Mouse (Mus musculus) left cerebral cortex, postnatal 36 days (tissue): ENCODE measurements around the gene Eid3. TPM values are rescaled to one million over a fixed set of nuclear protein-coding genes. Genes with fewer than 3 reads are reported as not detected.

Source experiments
- DNase-seq, 2 experiments: peaks; one replicate each; pipeline ENCODE4 v3.0.0; 2021 to 2022; ENCODE audit warnings: low spot score in 2 of 2, mixed read lengths in 1 of 2
- intact Hi-C: fragments of 180-260 bp; cut with DNase I; formaldehyde crosslinking; loops from one replicate; pipeline ENCODE4 v1.15.1; 2025
- total RNA-seq, 2 experiments: library from RNA; stranded (reverse); gene quantifications; 2 replicates each; pipeline ENCODE4 v1.2.3; 2021

Gene Eid3
- total RNA-seq, 2 experiments from 2014 or later, result 1.5 to 3.0 TPM

- intact Hi-C loops, result loop anchor here (5.0 kb wide), 1 partner anchor 37 kb away; no protein-coding TSS in a partner anchor
- DNase-seq, result peak; percentile 59 to 67
Measured at GRCm38 (mm10) chr10:82860181-82860928, 6.1 kb upstream of the Eid3 start.

DNA sequence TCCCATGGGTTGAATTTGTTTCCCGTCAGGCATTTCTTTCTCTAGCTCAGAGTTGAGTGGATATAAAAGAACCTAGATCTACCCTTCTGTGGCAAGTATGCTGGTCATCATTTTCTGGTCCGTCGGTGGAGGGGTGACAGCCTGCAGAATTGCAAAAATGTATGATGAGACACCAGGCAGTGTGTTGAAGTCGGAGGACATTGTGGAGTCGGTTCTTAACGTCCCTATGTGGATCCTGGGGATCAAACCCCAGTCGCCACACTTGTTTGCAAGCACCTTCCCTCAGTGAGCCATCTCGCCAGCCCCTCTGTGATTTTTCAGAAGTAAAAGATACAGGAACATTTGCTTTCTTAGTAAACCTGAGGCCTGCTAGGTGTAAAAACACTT lies 5.5 kb upstream of the Eid3 start:
- no peak for DNase-seq
- intact Hi-C loops, result loop anchor here (5.0 kb wide), 1 partner anchor 36 kb away; no protein-coding TSS in a partner anchor

- intact Hi-C loops, result loop anchor here (5.0 kb wide), 1 partner anchor 34 kb away; no protein-coding TSS in a partner anchor
- DNase-seq, result no peak
Measured at GRCm38 (mm10) chr10:82863106-82863680, 3.2 kb upstream of the Eid3 start.

GRCm38 (mm10) chr10:82863827-82864226 lies 2.6 kb upstream of the Eid3 start:
- DNase-seq, result no peak
- intact Hi-C loops, result loop anchor here (5.0 kb wide), 1 partner anchor 33 kb away; no protein-coding TSS in a partner anchor

GRCm38 (mm10) chr10:82866832-82867231 lies 406 bp downstream of the Eid3 start:
- intact Hi-C loops, result no loop called here
- DNase-seq, result no peak

GRCm38 (mm10) chr10:82868418-82869086 lies 2.1 kb downstream of the Eid3 start:
- no peak for DNase-seq
- intact Hi-C loops, result no loop called here

GRCm38 (mm10) chr10:82875446-82875845 lies 9.0 kb downstream of the Eid3 start:
- DNase-seq, result no peak
- intact Hi-C loops, result no loop called here

DNA sequence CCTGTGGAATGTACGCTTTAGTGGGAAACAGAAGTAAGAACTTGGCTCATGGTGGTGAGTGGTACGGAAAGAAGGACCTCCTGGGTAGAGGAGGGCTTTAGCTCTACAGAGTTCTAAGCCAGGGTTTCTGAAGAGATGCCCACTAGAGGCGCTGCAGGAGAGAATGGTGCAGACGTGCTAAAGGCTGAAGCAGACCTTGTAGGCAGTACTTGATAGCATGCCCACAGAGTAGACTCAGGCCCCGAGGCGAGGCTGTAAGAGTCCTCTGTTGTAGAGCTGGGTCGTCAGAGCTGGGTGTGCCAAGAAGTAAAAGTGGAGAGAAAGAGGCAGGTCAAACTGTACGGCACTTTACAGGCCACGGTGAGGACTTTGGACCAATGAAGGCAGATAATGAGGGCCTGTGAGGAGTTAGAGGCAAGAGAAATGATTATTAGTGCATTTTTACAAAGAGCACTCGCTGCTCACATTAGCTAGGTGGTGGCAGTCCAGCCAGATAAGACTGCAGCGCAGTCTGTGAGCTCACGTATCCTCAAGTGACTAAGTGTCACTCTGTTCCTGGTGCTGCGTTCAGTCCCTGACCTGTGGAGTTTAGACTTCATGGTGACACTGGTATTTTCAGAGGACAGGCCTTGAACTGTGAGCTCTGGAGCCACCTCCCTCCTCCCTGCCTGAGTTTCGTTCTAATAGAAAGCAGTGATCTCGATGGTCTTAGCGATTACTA lies 9.8 kb downstream of the Eid3 start:
- intact Hi-C loops, result no loop called here
- no peak for DNase-seq

DNA sequence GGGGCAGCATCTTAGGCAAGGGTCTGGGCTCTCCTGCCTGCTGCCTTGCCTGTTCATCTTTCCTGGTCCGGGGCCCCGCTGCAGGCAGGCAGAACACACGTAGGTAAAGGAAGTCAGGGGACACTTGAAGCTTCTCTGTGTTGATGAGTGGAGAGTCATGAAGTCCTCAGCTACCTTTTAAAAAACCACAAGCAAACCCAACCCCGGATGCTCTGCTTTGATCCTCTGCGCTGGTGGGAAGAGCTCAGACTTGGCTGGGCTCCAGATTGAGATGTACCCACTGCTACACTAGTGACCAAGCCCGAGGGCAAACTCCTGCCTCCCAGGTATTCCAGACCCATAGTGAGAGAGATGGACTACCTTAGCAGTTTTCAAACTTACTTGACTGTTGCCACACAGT lies 20.9 kb downstream of the Eid3 start:
- DNase-seq, result no peak
- intact Hi-C loops, result no loop called here

GRCm38 (mm10) chr10:82888576-82888975 lies 22.1 kb downstream of the Eid3 start:
- intact Hi-C loops, result no loop called here
- no peak for DNase-seq

GRCm38 (mm10) chr10:82889447-82889973 lies 23.1 kb downstream of the Eid3 start:
- DNase-seq, result no peak

DNA sequence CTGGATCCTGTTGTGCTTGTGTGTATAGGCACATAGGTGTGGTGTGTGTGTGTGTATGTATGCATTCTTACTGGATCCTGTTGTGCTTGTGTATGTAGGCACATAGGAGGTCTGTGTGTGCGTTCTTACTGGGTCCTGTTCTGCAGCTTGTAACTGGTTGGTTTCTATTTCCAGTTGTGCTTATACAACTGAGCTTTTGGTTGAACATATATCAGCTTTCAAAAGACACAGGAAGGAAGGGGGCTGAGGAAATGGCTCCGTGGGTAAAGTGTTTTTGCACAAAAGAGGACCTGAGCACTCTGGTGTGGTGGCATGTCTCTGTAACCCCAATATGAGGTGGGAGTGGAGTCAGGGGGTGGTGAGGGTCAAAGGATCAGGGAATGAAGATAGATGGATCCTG lies 24.5 kb downstream of the Eid3 start:
- intact Hi-C loops, result no loop called here
- DNase-seq, result no peak

More at GRCm38 (mm10) chr10:82889447-82889973, 23.1 kb downstream of the Eid3 start:
- intact Hi-C loops, result no loop called here

DNA sequence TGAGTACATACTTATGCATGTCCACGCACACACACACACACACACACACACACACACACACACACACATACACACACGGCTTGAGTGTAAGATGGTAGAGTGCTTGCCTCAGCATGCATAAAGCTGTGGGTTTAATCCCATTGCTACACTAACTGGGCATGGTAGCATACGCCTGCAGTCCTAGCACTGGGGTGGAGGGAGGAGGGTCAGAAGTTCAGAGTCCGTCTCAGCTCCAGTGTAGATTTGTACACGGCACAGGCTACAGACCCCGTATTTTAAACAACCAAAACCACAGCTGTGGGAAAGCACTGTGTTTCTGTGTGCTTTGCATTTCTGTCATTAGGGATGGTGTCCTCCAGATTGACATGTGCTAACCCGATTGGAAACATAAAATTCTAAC lies 25.0 kb downstream of the Eid3 start:
- intact Hi-C loops, result no loop called here
- no peak for DNase-seq

DNA sequence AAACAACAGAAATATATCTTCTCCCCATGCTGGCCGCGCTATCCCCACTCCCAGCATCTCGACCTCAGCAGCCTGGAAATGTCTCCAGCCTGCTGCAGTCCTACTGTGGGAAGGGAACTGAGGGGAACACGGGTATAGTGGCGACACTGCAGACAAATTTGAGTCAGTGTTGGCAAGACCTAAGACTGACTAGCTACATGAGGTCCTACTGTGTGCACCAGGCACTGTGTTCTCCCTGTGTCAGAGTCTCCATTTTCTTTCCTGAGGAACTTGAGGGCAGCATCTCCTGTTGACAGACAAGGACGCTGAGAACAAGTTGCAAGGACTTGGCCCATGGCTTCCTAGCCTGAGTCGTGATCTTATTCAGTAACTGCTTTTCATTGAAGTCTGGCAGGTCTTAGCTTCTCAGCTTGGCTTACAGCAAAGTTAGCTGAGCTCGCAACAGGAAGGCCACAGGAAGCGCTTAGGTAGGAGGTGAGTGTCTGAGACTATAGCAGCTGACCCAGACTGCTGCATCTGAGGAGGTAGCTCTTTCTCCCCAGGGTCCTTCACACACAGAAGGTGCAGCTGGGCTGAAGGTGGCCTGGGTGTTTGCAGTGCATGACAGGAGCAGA lies 26.1 kb downstream of the Eid3 start:
- intact Hi-C loops, result no loop called here
- DNase-seq, result no peak

GRCm38 (mm10) chr10:82893872-82894650 lies 27.6 kb downstream of the Eid3 start:
- peak; percentile 42 to 45 for DNase-seq
- intact Hi-C loops, result no loop called here

- DNase-seq, result no peak
- intact Hi-C loops, result loop anchor here (5.0 kb wide), 1 partner anchor 36 kb away; no protein-coding TSS in a partner anchor
Measured at GRCm38 (mm10) chr10:82897936-82898335, 31.5 kb downstream of the Eid3 start.

- DNase-seq, result no peak
- intact Hi-C loops, result loop anchor here (5.0 kb wide), 1 partner anchor 37 kb away; no protein-coding TSS in a partner anchor
Measured at GRCm38 (mm10) chr10:82898893-82899292, 32.5 kb downstream of the Eid3 start.

- intact Hi-C loops, result loop anchor here (5.0 to 10.0 kb wide), 3 partner anchors 38 to 645 kb away; partner anchors contain the start of gene Washc4
Measured at GRCm38 (mm10) chr10:82899810-82900421, 33.5 kb downstream of the Eid3 start.

More at GRCm38 (mm10) chr10:82899810-82900421, 33.5 kb downstream of the Eid3 start:
- no peak for DNase-seq
